In the genomic region with DNA sequence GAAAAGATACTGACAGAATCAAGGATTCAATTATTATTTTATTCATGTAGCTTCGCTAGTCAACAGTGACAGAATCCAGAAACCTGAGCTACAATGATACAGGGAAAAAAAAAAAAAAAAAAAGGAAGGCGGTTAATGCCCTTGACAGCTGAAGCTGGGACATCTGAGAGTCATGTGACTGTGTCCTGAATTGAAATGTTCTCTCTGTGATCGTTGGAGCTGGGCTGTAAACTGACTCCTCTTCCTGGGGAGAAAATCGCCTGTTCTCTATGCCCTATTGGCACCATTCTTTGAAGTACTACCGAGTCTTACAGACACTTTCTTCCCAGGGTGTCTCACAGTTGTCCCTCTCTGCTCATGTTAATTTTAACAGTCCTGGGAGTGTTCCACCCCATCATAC, we compare ENCODE assay signal across 13 mouse cellular contexts.
"Had no signal": no experiment of that assay in that cellular context is flagged by ENCODE, and none has a peak within 500 bp of the region (broad histone marks: within the 10 kb centered on the region; RNA-seq: fewer than 3 reads in every experiment).

No protein-coding gene starts in this region.

- H3K9me3 ChIP-seq: limb, embryonic 12.5 days; liver, embryonic 15.5 days; midbrain, embryonic 15.5 days had no signal

- H3K4me3 ChIP-seq: limb, embryonic 12.5 days; liver, embryonic 15.5 days; midbrain, embryonic 15.5 days had no signal

- H3K4me1 ChIP-seq: limb, embryonic 12.5 days; midbrain, embryonic 15.5 days had no signal

- H3K36me3 ChIP-seq: limb, embryonic 12.5 days; liver, embryonic 15.5 days; midbrain, embryonic 15.5 days had no signal

- DNase-seq: kidney, adult 11 months; kidney, postnatal 14 days; layer of hippocampus, postnatal 36 days; lung, adult 2 months; lung, postnatal 36 days; right cerebral cortex, adult 18-20 months; right cerebral cortex, postnatal 25 days; thymus, postnatal 14 days had no signal

- H3K9ac ChIP-seq: limb, embryonic 12.5 days; liver, embryonic 15.5 days; midbrain, embryonic 15.5 days had no signal

- H3K4me2 ChIP-seq: limb, embryonic 12.5 days; liver, embryonic 11.5 days; liver, embryonic 15.5 days; midbrain, embryonic 15.5 days had no signal

- H3K27ac ChIP-seq: limb, embryonic 12.5 days; liver, embryonic 15.5 days; midbrain, embryonic 15.5 days; stomach, postnatal 0 days had no signal

- H3K27me3 ChIP-seq: limb, embryonic 12.5 days; liver, embryonic 15.5 days; midbrain, embryonic 15.5 days had no signal
